Mouse (Mus musculus): ENCODE data around the gene Galnt18.

- TF ChIP-seq CTCF (IDR thresholded peaks at IDR 0.05; ENCODE audit: extremely low read depth, insufficient read length, insufficient replicate concordance, low read depth, low read length), result no peak
- no peak for TF ChIP-seq POLR2A (IDR thresholded peaks at IDR 0.05; ENCODE audit: low read depth, low read length)
Observed at GRCm38 (mm10) chr7:111658579-111658978, 121.2 kb downstream of the Galnt18 start.

Measured in small intestine, adult 2 months (tissue).